Mouse (Mus musculus): ENCODE results near the gene Ppp1cc.

Gene Ppp1cc

GRCm38 (mm10) chr5:122157827-122158381 lies at the start of gene Ppp1cc:
Gene Ppp1cc (plus strand): TSS chr5:122158278.
- DNase-seq, result peak; percentile 97

DNA sequence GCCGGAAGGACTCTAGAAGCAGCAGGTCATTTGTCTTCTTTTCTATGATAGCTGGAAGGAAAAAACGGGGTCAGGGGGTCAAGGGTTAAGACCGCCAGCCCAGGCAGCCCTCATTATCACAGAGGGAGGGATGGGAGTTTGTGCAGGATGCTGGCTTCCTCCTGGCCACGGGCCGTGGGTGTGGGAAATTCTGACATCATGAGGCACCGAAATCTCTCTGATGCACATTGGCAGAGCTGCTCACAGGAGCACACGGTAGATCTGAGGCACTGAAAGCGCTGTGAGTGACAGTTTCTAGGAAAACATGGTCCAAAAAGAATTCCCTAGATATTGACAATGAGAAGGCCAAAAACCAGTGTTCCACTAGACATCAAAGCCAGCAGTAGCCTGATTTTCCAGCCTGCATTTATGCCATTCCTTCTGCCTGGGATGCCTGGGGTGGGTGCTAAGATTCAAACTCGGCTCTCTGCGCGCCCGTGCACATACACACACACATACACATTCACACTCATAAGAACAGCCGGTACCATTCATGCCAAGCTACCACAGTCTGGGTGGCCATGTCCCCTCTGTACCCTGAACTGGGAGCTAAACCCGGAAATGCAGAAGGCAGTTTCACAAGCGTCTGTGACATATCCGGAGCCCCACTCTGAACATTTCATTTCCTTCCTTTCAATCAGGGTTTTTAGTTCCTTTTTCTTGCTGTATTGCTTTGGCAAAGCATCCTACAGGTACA lies 48.6 kb upstream of the Ppp1cc start:
- DNase-seq, result peak; percentile 36

DNA sequence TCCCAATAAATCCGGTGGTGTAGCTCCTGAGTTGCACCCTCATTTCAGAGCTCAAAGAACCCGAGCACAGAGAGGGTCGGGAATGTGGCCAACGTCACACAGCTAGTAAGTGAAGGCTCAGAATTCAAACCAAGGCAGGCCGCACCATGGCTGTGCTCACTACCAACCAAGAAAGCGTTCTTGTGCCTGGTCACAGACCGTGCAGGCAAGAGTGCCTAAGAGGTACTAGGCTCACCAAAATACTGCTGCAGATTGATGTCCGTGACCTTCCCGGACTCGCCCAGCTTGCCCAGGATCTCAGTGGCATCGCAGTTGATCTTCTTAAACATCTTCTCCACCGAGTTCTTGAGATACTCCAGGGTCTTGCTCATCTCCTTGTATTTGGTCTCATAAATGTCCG lies 47.5 kb upstream of the Ppp1cc start:
- DNase-seq, result no peak

GRCm38 (mm10) chr5:122111091-122111932 lies 46.8 kb upstream of the Ppp1cc start:
- no peak for DNase-seq

DNA sequence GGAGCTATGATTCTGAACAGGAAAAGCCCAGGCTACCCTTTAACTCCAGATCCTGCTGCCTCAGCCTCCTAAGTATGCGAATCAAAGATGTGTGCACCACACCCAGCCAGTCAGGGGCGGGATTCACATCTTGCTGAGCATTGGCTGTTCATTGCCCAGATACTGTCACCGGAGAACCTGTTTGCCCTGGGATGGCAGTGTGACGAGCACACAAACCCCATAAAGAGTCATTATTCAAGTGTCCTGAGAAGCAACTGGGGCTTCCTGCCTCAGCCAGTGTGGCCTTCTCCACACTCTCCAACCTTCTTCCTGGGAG lies 46.2 kb upstream of the Ppp1cc start:
- DNase-seq, result no peak

DNA sequence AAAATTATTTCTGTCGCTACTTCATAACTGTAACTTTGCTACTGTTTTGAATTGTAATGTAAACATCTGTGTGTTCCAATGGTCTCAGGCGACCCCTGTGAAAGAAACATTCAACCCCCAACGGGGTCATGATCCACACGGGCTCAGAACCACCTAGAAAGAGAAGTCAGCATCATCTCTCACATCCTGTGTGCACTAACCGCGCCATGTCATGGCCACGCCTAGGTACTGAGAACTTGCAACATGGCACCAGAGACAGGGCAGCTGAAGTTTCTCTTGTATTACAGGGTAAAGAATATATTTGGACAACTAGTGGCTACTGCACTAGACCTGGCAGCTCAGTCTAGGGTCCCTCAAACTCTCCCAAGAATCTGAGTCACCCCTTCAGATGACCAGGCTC lies 44.6 kb upstream of the Ppp1cc start:
- no peak for DNase-seq

GRCm38 (mm10) chr5:122114176-122114575 lies 43.9 kb upstream of the Ppp1cc start:
- peak; percentile 70 for DNase-seq

GRCm38 (mm10) chr5:122115266-122115763 lies 42.8 kb upstream of the Ppp1cc start:
- DNase-seq, result no peak

DNA sequence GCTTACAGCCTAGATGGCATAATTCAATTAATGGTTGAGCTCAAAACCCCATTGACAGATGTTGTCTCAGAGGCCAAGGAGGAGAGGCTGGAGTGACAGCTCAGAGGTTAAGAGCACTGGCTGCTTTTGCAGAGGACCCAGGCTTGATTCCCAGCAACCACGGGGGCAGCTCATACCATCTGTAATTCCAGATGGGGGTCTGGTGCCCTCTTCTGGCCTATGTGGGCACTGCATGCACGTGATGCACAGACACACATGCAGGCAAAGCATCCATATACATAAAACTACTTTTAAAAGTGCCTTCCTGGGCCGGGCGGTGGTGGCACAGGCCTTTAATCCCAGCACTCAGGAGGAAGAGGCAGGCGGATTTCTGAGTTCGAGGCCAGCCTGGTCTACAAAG lies 41.8 kb upstream of the Ppp1cc start:
- DNase-seq, result peak; percentile 37

DNA sequence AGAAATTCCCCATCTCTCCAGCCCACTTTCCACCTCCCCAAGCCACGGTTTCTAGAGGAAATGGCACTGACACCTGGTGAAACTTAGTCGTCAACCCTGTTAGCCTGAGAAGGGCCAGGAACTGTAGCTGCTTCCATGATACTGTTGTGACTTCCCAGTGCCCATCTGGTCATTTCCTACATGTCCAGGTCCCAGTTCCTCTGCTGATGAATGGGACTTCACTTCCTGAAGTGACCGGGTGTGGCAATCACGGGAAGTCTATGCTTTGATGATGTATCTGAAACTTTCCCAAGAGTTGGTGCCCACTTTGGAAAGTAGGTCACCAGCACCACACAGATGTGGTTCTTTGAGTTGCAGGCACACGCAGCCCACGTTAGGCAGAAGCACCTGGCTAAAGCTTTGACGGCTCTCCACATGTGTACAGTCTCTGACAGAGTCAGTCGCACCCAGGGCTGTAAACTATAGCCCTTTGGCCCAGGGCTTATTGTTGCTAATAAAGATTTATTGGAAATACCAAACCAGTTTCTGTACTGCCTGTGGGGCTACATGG lies 32.8 kb upstream of the Ppp1cc start:
- DNase-seq, result no peak

GRCm38 (mm10) chr5:122129068-122129655 lies 28.9 kb upstream of the Ppp1cc start:
- peak; percentile 90 for DNase-seq

- DNase-seq, result peak; percentile 49
These were observed 27.6 kb upstream of the Ppp1cc start for GRCm38 (mm10) chr5:122130341-122130998.

- DNase-seq, result peak; percentile 88
These were observed 26.7 kb upstream of the Ppp1cc start for GRCm38 (mm10) chr5:122131076-122132051.

DNA sequence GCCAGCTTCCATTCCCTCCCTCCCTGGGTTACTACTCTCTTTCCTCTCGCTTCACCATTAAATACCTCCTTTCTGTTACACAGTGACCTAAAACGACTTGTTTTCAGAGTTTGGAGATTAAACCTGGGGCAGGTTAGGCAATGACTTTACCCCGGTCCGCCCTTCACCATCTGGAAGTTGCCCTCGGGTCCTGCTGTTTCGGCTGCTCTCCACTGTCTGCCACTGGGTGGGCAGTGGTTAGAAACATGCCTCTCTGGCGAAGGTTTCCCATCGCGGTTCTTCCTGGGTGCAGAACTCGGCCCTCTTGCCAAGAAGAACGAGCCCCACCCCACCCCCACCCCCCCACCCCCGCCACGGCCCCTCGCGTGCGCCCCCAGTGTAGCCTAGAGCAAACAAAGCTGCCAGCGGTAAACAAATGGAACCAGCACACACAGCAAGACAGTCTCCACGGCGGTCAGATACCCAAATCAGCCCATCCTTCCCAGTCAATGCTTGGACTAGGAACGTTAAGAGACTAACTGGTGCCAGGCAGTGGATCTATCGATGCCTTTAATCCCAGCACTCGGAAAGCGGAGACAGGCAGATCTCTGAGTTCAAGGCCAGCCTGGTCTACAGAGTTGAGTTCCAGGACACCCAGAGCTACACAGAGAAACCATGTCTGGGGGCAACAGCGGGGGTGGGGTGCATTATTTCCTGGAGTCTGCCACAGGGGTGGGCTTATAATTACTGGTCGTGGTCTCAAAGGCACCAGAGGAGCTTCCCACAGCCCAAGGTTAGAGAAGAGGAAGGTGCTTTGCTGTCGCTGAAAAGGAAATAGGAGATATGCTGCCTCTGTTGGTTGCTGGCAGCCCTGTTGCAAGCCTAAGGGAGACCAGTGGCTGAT lies 25.7 kb upstream of the Ppp1cc start:
- DNase-seq, result no peak

GRCm38 (mm10) chr5:122133050-122133389 lies 25.1 kb upstream of the Ppp1cc start:
- DNase-seq, result no peak

DNA sequence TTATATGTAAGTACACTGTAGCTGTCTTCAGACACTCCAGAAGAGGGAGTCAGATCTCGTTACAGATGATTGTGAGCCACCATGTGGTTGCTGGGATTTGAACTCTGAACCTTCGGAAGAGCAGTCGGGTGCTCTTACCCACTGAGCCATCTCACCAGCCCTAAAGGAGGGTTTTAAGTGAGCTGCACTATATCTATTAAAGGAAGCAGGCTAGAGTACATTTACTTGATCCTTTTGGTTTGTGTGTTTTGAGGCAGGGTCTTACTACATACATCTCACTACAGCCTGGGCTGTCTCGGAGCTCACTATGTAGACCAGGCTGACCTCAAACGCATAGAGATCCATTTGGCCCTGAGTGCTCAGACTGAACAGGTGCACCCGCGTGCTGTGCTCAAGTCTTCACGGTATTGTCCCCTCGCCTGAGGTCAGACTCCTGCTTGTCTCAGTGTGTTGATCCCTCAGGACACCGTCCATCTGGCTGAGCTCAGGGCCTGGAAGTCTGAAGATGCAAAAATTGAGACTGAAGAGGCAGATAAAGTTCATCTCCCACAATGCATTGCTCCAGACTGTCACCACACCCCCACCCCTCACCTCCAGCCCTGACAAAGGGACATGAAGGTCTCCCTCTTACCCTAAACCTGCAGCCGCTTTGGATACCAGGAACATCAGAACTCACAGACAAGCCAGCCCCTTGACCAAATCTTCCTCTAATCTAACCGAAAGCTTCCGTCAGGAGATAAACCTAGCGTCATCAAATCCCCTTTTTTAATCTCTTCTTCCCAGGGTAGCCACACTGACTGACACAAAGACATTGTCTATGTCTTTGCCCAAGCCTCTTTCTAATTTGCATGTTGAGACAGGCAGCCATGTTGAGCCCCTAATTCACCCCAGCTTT lies 23.4 kb upstream of the Ppp1cc start:
- peak; percentile 63 for DNase-seq

DNA sequence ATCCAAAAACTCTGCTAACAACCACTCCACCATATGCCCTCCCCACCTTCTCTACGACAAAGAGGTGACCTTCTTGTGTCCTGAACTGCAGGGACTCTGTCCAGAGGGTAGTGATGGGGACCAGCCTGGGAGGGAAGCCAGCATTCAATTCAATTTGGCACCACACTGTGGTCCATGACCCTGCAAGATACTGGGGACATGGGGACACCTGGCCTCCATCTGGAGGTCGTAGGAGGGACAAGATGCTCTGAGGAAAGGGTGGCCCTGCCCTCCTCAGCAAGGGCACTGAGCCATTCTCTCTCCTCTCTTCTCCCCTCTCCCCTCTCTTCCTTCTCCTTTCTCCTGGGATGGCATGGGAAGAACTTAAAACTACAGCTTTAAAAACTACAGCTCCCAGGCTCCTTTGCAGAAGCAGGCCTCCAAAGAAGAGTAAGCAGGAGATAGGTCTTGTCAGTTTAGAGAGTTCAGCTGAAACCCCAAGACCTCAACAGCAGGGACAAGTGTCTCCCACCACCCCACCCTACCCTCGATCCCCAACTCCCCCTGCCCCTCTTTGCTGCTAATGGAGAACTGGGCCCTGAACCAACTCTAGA lies 22.7 kb upstream of the Ppp1cc start:
- DNase-seq, result no peak

GRCm38 (mm10) chr5:122136508-122137408 lies 21.3 kb upstream of the Ppp1cc start:
- DNase-seq, result no peak

Measured in retina, postnatal 1 day (tissue).